Mouse (Mus musculus) intestine, embryonic 14.5 days (tissue): ENCODE data around the gene Srrm4. TPM values are rescaled to one million over a fixed set of nuclear protein-coding genes. Genes with fewer than 3 reads are reported as not detected.

ENCODE experiments used
- ATAC-seq: fragments of 200-750 bp; cut with Nextera tagmentation; replicated peaks from 2 replicates; pipeline ENCODE4 v1.8.0; 2017; ENCODE audit warnings: low read depth, moderate number of reproducible peaks, moderate TSS enrichment, moderate library complexity; ENCODE audit not compliant: low FRiP score, low TSS enrichment
- DNase-seq: peaks from one replicate; pipeline ENCODE4 v3.0.0-alpha.2; 2018; ENCODE audit warnings: low spot score
- H3K27ac ChIP-seq: fragments of 300-500 bp; sonication (generic); 2 replicates; pipeline ENCODE4 v1.5.1; 2014; ENCODE audit warnings: low read depth, mild to moderate bottlenecking, control low read depth
- H3K27me3 ChIP-seq: fragments of 300-500 bp; sonication (generic); replicated peaks from 2 replicates; pipeline ENCODE4 v1.6.1; 2014; ENCODE audit warnings: low read length, control low read depth; ENCODE audit not compliant: control insufficient read depth, insufficient read depth
- H3K36me3 ChIP-seq: fragments of 300-500 bp; sonication (generic); 2 replicates; pipeline ENCODE4 v1.6.1; 2014; ENCODE audit warnings: low read length, control low read depth; ENCODE audit not compliant: control insufficient read depth, insufficient read depth
- H3K4me1 ChIP-seq: fragments of 300-500 bp; sonication (generic); replicated peaks from 2 replicates; pipeline ENCODE4 v1.6.1; 2014; ENCODE audit warnings: low read length, control low read depth, mixed read lengths; ENCODE audit not compliant: control insufficient read depth, insufficient read depth
- H3K4me2 ChIP-seq: fragments of 300-500 bp; sonication (generic); 2 replicates; pipeline ENCODE4 v1.6.1; 2014; ENCODE audit warnings: low read length
- H3K4me3 ChIP-seq: fragments of 300-500 bp; sonication (generic); 2 replicates; pipeline ENCODE4 v1.5.1; 2014; ENCODE audit warnings: low read depth, low read length, control low read depth, mixed read lengths
- H3K9ac ChIP-seq: fragments of 300-500 bp; sonication (generic); 2 replicates; pipeline ENCODE4 v1.6.1; 2014; ENCODE audit warnings: mild to moderate bottlenecking, low read length
- H3K9me3 ChIP-seq: fragments of 300-500 bp; sonication (generic); 2 replicates; pipeline ENCODE4 v1.6.1; 2016; ENCODE audit warnings: low read length, control low read depth; ENCODE audit not compliant: control insufficient read depth
- WGBS: fragments of 180-500 bp; shearing (Covaris S2); extraction: QIAGEN DNeasy Blood & Tissue Kit; methylation state at CpG from one replicate; pipeline ENCODE4 v1.1.7; 2014; 5-methylcytosine and 5-hydroxymethylcytosine counted together
- polyA plus RNA-seq: library from polyadenylated mRNA; unstranded; fragments of >200 nt; fragmentation: Nextera tagmentation; extraction: Ambion mirVana; gene quantifications from 2 replicates; pipeline ENCODE4 v1.2.1, GENCODE M21; 2014

Srrm4 gene
- polyA plus RNA-seq, 1 experiment from 2014 or later, result 2.7 TPM

GRCm38 (mm10) chr5:116512135-116512534 lies 79.5 kb downstream of the Srrm4 start:
- H3K9ac ChIP-seq, result no peak overlapping the region
- no peaks in the 10 kb centered on the region for H3K4me1 ChIP-seq
- no peaks in the 10 kb centered on the region for H3K9me3 ChIP-seq
- ATAC-seq (no peak), DNase-seq (no peak)
- H3K36me3 ChIP-seq, result no peaks in the 10 kb centered on the region
- H3K27ac ChIP-seq, result no peak overlapping the region
- WGBS, result 63% methylated on average over 4 of the region's 4 CpGs
- no peaks in the 10 kb centered on the region for H3K27me3 ChIP-seq
- H3K4me2 ChIP-seq, result no peak overlapping the region
- no peak overlapping the region for H3K4me3 ChIP-seq

- H3K27me3 ChIP-seq, result no peaks in the 10 kb centered on the region
- no peak overlapping the region for H3K27ac ChIP-seq
- no peak overlapping the region for H3K9ac ChIP-seq
- ATAC-seq (no peak), DNase-seq (no peak)
- H3K4me2 ChIP-seq, result no peak overlapping the region
- no peak overlapping the region for H3K4me3 ChIP-seq
- no peaks in the 10 kb centered on the region for H3K9me3 ChIP-seq
- whole genome bisulfite sequencing, result 76% methylated on average over 5 of the region's 5 CpGs
- no peaks in the 10 kb centered on the region for H3K4me1 ChIP-seq
- H3K36me3 ChIP-seq, result no peaks in the 10 kb centered on the region
These were observed 81.4 kb downstream of the Srrm4 start for GRCm38 (mm10) chr5:116510229-116510628.

GRCm38 (mm10) chr5:116501342-116501741 lies 90.3 kb downstream of the Srrm4 start:
- no peaks in the 10 kb centered on the region for H3K27me3 ChIP-seq
- H3K4me3 ChIP-seq, result no peak overlapping the region
- ATAC-seq (no peak), DNase-seq (no peak)
- H3K36me3 ChIP-seq, result no peaks in the 10 kb centered on the region
- H3K4me1 ChIP-seq, result no peaks in the 10 kb centered on the region
- H3K9me3 ChIP-seq, result no peaks in the 10 kb centered on the region
- no peak overlapping the region for H3K27ac ChIP-seq
- no peak overlapping the region for H3K4me2 ChIP-seq
- 73% methylated on average over 15 of the region's 15 CpGs for WGBS
- H3K9ac ChIP-seq, result no peak overlapping the region

- Histone ChIP-seq H3K27me3 (no peaks in the 10 kb centered on the region), H3K9ac (no peak overlapping the region), H3K27ac (no peak overlapping the region), H3K4me2 (no peak overlapping the region), H3K9me3 (no peaks in the 10 kb centered on the region), H3K36me3 (no peaks in the 10 kb centered on the region), H3K4me3 (no peak overlapping the region), H3K4me1 (no peaks in the 10 kb centered on the region)
- no peak for DNase-seq
- 69% methylated on average over 19 of the region's 19 CpGs for WGBS
- ATAC-seq, result no peak
These were observed 92.6 kb downstream of the Srrm4 start for GRCm38 (mm10) chr5:116498880-116499640.

- 85% methylated on average over 5 of the region's 5 CpGs for WGBS
These were observed 93.8 kb downstream of the Srrm4 start for GRCm38 (mm10) chr5:116497866-116498265.

GRCm38 (mm10) chr5:116497205-116497604 lies 94.4 kb downstream of the Srrm4 start:
- Histone ChIP-seq H3K27me3 (no peaks in the 10 kb centered on the region), H3K4me3 (no peak overlapping the region), H3K4me2 (no peak overlapping the region), H3K9ac (no peak overlapping the region), H3K4me1 (no peaks in the 10 kb centered on the region), H3K9me3 (no peaks in the 10 kb centered on the region), H3K36me3 (no peaks in the 10 kb centered on the region), H3K27ac (no peak overlapping the region)
- ATAC-seq (no peak), DNase-seq (no peak)
- 22% methylated on average over 7 of the region's 7 CpGs for WGBS

More at GRCm38 (mm10) chr5:116497866-116498265, 93.8 kb downstream of the Srrm4 start:
- Histone ChIP-seq H3K4me1 (no peaks in the 10 kb centered on the region), H3K9me3 (no peaks in the 10 kb centered on the region), H3K4me2 (no peak overlapping the region), H3K27ac (no peak overlapping the region), H3K27me3 (no peaks in the 10 kb centered on the region), H3K36me3 (no peaks in the 10 kb centered on the region), H3K4me3 (no peak overlapping the region), H3K9ac (no peak overlapping the region)
- DNase-seq (no peak), ATAC-seq (no peak)

GRCm38 (mm10) chr5:116496717-116497116 lies 94.9 kb downstream of the Srrm4 start:
- H3K4me3 ChIP-seq, result no peak overlapping the region
- WGBS, result 68% methylated on average over 2 of the region's 2 CpGs
- no peaks in the 10 kb centered on the region for H3K4me1 ChIP-seq
- no peaks in the 10 kb centered on the region for H3K27me3 ChIP-seq
- H3K27ac ChIP-seq, result no peak overlapping the region
- H3K9me3 ChIP-seq, result no peaks in the 10 kb centered on the region
- no peaks in the 10 kb centered on the region for H3K36me3 ChIP-seq
- no peak overlapping the region for H3K9ac ChIP-seq
- H3K4me2 ChIP-seq, result no peak overlapping the region
- ATAC-seq (no peak), DNase-seq (no peak)

- ATAC-seq (no peak), DNase-seq (no peak)
- no peaks in the 10 kb centered on the region for H3K9me3 ChIP-seq
- 67% methylated on average over 9 of the region's 9 CpGs for WGBS
- H3K9ac ChIP-seq, result no peak overlapping the region
- H3K36me3 ChIP-seq, result no peaks in the 10 kb centered on the region
- no peaks in the 10 kb centered on the region for H3K4me1 ChIP-seq
- no peak overlapping the region for H3K4me3 ChIP-seq
- H3K4me2 ChIP-seq, result no peak overlapping the region
- no peak overlapping the region for H3K27ac ChIP-seq
- H3K27me3 ChIP-seq, result no peaks in the 10 kb centered on the region
These were observed 96.2 kb downstream of the Srrm4 start for GRCm38 (mm10) chr5:116495466-116495865.

- H3K9ac ChIP-seq, result no peak overlapping the region
- no peak for ATAC-seq
- no peaks in the 10 kb centered on the region for H3K4me1 ChIP-seq
- no peaks in the 10 kb centered on the region for H3K9me3 ChIP-seq
- no peak overlapping the region for H3K4me3 ChIP-seq
- no peak overlapping the region for H3K4me2 ChIP-seq
- DNase-seq, result no peak
- no peaks in the 10 kb centered on the region for H3K27me3 ChIP-seq
- H3K27ac ChIP-seq, result no peak overlapping the region
- WGBS, result 35% methylated on average over 7 of the region's 7 CpGs
- H3K36me3 ChIP-seq, result no peaks in the 10 kb centered on the region
These were observed 97.2 kb downstream of the Srrm4 start for GRCm38 (mm10) chr5:116494377-116494776.
